Mouse (Mus musculus): ENCODE data around the gene Ramp1.

The Ramp1 gene

DNA sequence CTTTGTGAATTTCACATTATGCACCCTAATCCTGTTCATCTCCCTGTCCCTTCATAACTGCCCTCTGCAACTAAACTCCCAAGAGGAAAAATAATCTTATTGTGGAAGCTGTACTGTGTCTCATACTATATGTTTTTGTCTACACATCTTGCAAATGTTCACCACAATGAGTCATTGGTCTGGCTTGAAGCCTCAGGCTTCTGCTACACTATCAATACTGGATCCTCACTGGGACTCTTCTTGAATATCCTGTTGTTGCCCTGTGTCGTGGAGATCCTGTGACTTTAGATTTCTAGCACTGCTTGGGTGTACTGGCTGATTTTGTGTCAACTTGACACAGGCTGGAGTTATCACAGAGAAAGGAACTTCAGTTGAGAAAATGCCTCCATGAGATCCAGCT lies 60.2 kb downstream of the Ramp1 start:
- DNase-seq (ENCODE audit: low spot score): no peak

DNA sequence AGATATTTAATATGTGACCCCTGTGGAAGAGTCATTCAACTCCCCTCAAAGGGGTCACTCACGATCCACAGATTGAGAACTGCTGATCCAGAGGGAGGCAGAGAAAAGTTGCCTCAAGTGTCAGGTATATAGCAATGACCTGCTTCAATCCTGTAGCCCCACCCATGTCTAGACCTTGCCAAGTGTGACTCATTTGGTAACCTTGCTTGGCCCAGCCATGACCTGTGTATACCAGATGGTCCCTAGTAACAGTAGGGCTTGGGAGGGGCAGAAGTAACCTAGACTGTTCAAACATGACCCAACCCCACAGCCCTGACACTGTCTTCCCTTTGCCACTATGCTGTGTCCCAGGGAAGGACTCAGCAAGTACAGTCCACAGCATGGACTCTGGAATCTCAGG lies 61.1 kb downstream of the Ramp1 start:
- DNase-seq (ENCODE audit: low spot score): no peak

DNA sequence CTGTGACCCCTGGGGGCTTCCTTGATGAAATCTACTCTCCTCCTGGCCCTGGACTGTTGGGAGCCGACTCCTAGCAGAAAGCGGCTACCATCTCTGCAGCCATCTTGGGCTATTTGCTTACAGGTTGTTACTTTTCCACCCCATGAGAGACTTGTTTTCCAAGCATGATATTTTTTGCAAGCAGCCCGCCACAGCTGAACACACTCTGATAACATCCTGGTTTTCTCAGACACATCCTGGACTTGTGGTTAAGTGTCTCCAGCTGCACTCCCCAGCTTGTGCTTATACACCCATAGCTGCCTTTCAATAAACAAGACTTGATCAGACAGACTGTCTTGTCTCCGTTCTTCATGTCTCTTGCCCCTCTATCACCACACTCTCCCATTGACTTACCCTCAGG lies 61.6 kb downstream of the Ramp1 start:
- no peak for DNase-seq (ENCODE audit: low spot score)

DNA sequence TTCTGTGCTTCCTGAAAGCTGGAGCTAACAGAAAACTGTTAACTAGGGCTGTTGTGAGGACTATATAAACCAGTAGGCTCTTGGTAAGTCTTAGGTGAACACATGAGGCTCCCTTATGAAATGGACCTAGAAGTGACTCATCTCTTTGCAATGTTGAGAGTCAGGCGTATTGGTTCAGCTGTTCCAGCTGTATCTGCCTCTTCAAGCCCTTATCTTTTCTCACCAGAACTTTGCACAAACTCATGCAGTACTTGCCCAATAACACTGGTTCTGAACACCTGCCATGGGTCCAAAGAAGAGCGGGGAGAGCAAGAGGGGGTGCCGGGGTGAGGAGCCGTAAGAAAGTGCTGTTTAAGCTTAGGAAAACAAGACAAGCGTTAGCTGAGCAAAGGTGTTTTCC lies 68.6 kb downstream of the Ramp1 start:
- no peak for DNase-seq (ENCODE audit: low spot score)

DNA sequence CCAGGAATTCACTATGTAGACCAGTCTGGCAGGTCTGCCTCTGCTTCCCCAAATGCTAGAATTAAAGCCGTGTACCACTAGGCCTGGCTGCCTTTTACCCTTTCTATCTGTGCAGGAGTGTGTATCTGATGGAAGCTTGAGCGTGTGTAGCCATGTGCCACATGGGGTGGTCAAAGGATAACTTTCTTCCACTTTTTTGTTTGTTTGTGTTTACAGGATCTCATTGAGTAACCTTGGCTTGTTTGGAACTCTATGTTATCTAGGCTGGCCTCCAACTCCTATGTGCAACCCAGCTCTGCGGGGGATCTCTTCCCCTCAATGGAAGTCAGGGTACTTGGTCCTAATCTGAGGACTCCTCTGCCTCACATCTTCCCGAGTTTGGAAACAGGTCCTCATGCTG lies 69.3 kb downstream of the Ramp1 start:
- DNase-seq (ENCODE audit: low spot score): no peak

DNA sequence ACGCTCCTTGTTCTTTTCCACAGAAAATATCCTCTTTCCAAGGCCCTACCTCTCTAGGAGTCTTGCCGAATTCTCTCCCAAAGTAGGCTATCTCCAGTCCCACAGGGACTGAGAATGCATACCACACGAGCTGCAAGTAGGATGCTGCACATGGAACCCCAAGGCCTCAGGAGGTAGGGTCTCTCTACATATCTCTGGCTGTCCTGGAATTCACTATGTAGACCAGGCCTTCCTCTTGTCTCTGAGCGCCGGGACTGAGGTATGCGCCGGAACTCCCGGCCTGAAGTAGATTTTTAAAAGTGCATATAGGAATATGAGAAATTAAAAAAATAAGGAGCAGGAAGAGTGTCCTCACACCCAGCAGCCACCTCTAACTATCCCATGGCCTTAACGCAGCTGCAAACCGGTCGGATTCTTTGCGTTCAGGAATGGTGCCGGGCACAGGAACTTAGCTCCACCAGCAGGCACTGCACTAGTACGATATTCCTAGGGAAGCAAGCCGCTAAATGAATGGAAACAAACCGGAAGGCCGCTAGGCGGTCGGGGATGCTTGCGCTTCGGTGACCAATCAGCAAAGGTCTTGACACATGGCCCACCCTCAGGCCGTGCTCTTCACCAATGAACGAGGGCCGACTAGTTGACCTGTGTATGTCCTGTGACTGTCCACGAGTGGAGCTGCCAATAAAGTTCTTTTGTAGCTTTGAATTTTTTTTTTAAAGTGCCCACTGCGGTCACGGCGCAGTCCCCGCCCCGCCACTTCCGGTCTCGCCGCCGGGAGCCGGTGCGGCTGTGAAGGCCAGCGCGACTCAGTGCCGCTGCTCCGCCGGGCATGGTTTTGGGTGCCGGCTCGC lies 70.2 kb downstream of the Ramp1 start, which contains the start of gene Ube2f:
Ube2f (plus strand) TSS at position 741 of the 851 bp plus-strand sequence.
- peak; percentile 56 for DNase-seq (ENCODE audit: low spot score)

DNA sequence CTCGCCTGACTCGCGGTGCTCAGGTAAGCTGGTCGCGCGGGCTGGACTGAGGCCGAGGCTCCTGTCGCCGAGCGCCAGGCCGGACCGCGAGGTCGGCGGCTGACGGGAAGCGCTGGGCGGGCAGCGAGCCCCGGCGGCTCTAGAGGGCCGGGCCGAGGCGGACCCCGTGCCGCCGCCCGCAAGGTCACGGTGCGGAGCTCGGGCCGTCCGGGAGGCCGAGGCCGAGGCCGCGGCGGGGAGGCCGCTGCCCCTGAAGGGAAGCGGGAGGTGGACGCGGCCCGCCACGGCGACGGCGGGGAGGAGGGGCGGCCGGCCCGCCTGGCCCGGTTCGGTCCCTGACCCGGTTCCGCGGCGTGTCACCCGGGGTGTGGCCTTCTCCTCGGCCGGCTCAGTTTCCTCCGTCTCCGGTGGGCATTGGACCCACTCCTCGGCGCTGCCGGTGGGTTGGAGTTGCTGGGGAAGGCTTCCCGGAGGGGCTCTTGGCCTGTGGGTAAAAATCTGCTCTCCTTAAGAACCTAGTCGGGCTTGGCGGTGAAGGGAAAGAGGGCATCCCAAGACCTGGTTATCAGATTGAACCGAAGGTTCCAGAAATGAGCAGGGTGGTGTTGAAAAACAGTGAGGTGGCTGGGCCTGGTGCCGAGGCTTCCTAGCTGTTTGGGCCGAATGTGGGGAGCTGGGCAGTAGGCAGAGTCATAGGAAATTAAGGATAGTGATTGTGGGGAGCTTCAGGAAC lies 71.0 kb downstream of the Ramp1 start:
- no peak for DNase-seq (ENCODE audit: low spot score)

DNA sequence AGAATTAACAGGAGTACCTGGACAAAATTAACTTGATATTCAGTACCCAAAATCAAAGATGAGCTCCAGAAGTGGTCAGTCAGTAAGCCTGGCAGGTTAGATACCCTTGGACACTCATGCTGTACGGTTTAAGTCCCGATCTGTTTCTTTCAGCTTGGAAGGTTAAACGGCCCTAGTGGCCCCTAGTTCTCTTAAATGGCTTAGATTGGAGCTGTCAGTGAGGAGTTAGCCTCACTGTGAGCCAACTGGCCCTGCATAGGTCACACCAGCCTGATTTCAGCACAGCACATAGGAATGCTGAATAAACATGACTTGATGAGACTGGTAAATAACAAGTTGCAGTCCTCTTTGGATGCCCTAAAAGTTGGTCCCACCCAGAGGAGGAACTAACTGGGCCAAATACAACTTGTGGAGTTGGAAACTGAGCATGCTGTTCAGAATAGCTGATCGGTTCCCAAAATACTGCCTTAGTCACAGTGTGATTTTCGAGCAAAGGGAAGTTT lies 71.6 kb downstream of the Ramp1 start:
- DNase-seq (ENCODE audit: low spot score): no peak

DNA sequence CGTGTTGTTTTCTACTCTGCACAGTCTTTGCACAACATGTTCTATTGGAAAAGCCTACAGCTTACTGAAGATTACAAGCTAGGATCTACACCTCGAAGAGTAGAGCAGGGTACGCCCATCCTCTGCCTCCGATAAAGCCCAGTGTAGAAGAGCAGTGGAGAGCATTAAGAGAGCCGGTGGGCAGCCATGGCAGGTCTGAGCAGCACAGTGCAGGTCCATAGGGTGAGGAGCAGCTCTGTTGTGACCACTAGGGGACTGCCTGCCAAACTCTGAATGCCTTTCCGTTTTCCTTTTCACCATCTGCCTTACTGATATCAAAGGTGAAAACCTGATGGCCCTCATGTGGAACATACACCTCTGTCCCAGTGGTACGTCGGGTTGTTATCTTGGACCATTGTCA lies 72.3 kb downstream of the Ramp1 start:
- DNase-seq (ENCODE audit: low spot score): no peak

DNA sequence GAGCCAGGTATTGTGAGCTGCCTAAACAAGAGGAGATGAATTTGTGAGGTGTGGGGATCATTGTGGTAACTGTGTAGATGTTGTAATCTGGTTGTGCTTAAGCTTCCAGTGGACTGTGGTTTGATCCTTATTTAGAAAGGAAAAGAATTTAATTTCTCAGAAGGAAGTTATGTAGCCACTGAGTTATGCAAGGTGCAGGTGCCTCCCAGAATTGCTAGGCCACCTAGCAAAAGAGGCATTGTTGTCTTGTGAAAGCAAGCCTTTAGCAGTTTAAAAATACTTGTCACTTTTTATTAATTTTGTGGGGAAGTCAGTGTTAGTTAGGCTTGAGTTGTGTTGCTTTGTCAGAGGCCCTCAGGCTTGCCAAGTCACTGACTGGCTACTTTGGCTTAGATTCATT lies 78.3 kb downstream of the Ramp1 start:
- DNase-seq (ENCODE audit: low spot score): no peak

DNA sequence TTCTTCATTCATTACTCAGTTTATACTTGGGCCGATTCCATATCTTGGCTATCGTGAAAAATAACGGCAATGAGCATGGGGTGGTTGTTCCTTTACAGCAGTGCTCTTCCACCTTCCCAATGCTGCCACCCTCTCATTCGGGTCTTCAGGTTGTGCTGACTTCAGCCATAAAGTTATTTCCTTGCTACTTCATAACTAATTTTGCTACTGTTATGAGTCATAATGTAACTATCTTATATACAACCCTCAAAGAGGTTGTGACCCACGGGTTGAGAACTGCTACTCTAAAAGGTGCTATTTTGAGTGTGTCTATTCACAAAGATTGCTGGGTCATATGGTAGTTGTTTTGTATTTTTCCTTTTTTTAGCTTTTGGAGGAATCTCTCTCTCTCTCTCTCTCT lies 80.2 kb downstream of the Ramp1 start:
- DNase-seq (ENCODE audit: low spot score): no peak

DNA sequence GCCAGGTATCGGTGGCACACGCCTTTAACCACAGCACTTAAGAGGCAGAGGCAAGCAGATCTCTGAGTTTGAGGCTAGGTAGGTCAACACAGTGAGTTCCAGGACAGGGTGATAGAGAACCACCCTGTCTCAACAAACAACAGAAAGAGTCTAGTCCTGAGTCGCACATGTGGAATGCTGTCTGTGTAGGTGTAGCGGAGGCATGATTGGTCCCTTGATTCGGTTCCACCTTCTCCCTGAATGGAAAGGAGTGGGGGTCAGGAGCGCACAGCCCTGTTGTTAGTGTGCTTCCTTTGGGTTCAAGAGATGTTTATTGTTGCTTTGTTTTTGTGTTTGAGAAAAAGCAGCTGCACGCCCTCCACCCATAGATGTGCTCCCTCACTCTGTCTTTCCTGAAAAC lies 82.9 kb downstream of the Ramp1 start:
- DNase-seq (ENCODE audit: low spot score): no peak

DNA sequence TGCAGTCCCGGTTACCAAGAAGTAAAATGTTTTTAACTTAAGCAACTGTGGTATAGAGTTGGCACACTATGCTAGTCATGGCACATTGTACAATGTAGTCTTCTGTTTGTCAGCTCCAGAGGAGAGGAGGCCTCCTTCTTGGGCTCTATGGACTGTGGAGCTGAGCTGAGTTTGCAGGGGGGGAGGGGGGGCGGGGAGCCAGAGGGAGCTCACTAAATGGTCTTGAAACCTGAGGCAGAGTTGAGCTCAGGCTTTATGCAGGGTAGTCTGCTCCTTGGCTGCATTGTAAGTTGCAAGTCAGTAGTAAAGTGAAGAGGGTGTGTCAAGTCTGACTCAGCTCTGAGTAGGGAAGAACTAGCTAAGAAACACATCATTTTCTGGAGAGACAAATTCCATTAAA lies 92.6 kb downstream of the Ramp1 start:
- DNase-seq (ENCODE audit: low spot score): no peak

Measured in urinary bladder, postnatal 10 days (tissue).